Mouse (Mus musculus): Measurements from ENCODE around the gene Sbsn. TPM values are rescaled to one million over a fixed set of nuclear protein-coding genes. Genes with fewer than 3 reads are reported as not detected.

Sbsn gene
- polyA plus RNA-seq, 1 experiment from 2014 or later: 1.4 TPM

GRCm38 (mm10) chr7:30790141-30790540, 38.9 kb downstream of the Sbsn start:
- no peaks in the 10 kb centered on the region for H3K4me1 ChIP-seq (replicated peaks)
- no peak for ATAC-seq
- H3K27me3 ChIP-seq (replicated peaks): no peaks in the 10 kb centered on the region
- H3K4me3 ChIP-seq (replicated peaks): no peak overlapping the region
- H3K4me2 ChIP-seq (replicated peaks): no peak overlapping the region
- 73% methylated on average over 10 of the region's 10 CpGs for WGBS
- H3K9me3 ChIP-seq: no peaks in the 10 kb centered on the region
- no peak overlapping the region for H3K9ac ChIP-seq
- no peaks in the 10 kb centered on the region for H3K36me3 ChIP-seq
- no peak overlapping the region for H3K27ac ChIP-seq

GRCm38 (mm10) chr7:30791921-30792320, 40.6 kb downstream of the Sbsn start:
- peak; percentile 70; the same call in 1 of the 2 replicates for ATAC-seq
- Histone ChIP-seq H3K9me3 (no peaks in the 10 kb centered on the region), H3K27me3 (replicated peaks) (no peaks in the 10 kb centered on the region), H3K4me3 (replicated peaks) (no peak overlapping the region), H3K4me2 (replicated peaks) (no peak overlapping the region), H3K36me3 (no peaks in the 10 kb centered on the region), H3K27ac (no peak overlapping the region), H3K9ac (no peak overlapping the region), H3K4me1 (replicated peaks) (no peaks in the 10 kb centered on the region)
- WGBS: 20% methylated on average over 9 of the region's 9 CpGs

GRCm38 (mm10) chr7:30794921-30795320, 43.6 kb downstream of the Sbsn start:
- Histone ChIP-seq H3K27me3 (replicated peaks) (no peaks in the 10 kb centered on the region), H3K4me1 (replicated peaks) (no peaks in the 10 kb centered on the region), H3K9ac (no peak overlapping the region), H3K9me3 (no peaks in the 10 kb centered on the region), H3K36me3 (no peaks in the 10 kb centered on the region), H3K27ac (no peak overlapping the region), H3K4me3 (replicated peaks) (no peak overlapping the region), H3K4me2 (replicated peaks) (no peak overlapping the region)
- ATAC-seq: no peak

GRCm38 (mm10) chr7:30796790-30797189, 45.5 kb downstream of the Sbsn start:
- Histone ChIP-seq H3K36me3 (no peaks in the 10 kb centered on the region), H3K4me2 (replicated peaks) (no peak overlapping the region), H3K9ac (no peak overlapping the region), H3K27ac (no peak overlapping the region), H3K4me3 (replicated peaks) (no peak overlapping the region), H3K27me3 (replicated peaks) (no peaks in the 10 kb centered on the region), H3K9me3 (no peaks in the 10 kb centered on the region), H3K4me1 (replicated peaks) (no peaks in the 10 kb centered on the region)
- whole genome bisulfite sequencing: 74% methylated on average over 1 of the region's 1 CpGs
- no peak for ATAC-seq

- Histone ChIP-seq H3K4me3 (replicated peaks) (no peak overlapping the region), H3K27me3 (replicated peaks) (no peaks in the 10 kb centered on the region), H3K27ac (no peak overlapping the region), H3K9me3 (no peaks in the 10 kb centered on the region), H3K36me3 (no peaks in the 10 kb centered on the region), H3K9ac (no peak overlapping the region), H3K4me2 (replicated peaks) (no peak overlapping the region), H3K4me1 (replicated peaks) (no peaks in the 10 kb centered on the region)
- no peak for ATAC-seq
Observed at GRCm38 (mm10) chr7:30800653-30801052, 49.4 kb downstream of the Sbsn start.

GRCm38 (mm10) chr7:30803256-30803655, 52.0 kb downstream of the Sbsn start:
- no peak for ATAC-seq
- no peaks in the 10 kb centered on the region for H3K27me3 ChIP-seq (replicated peaks)
- no peaks in the 10 kb centered on the region for H3K9me3 ChIP-seq
- no peak overlapping the region for H3K4me2 ChIP-seq (replicated peaks)
- no peak overlapping the region for H3K27ac ChIP-seq
- H3K4me3 ChIP-seq (replicated peaks): no peak overlapping the region
- H3K4me1 ChIP-seq (replicated peaks): no peaks in the 10 kb centered on the region
- WGBS: 91% methylated on average over 3 of the region's 3 CpGs
- H3K36me3 ChIP-seq: no peaks in the 10 kb centered on the region
- no peak overlapping the region for H3K9ac ChIP-seq

- peak overlapping the region; percentile 52 for H3K27ac ChIP-seq
- 53% methylated on average over 9 of the region's 9 CpGs for WGBS
- ATAC-seq: peak; percentile 93
Observed at GRCm38 (mm10) chr7:30804026-30804715, 52.9 kb downstream of the Sbsn start.

More at GRCm38 (mm10) chr7:30804026-30804715, 52.9 kb downstream of the Sbsn start:
- H3K9me3 ChIP-seq: no peaks in the 10 kb centered on the region
- no peaks in the 10 kb centered on the region for H3K36me3 ChIP-seq
- H3K4me2 ChIP-seq (replicated peaks): no peak overlapping the region
- H3K4me1 ChIP-seq (replicated peaks): no peaks in the 10 kb centered on the region
- H3K4me3 ChIP-seq (replicated peaks): no peak overlapping the region
- H3K9ac ChIP-seq: no peak overlapping the region
- H3K27me3 ChIP-seq (replicated peaks): no peaks in the 10 kb centered on the region

Other genes with a start within 250 kb of the Sbsn start
- 7.4 and 7.8 TPM in 2 replicates for gene Arhgap33, start 216.4 kb upstream of the Sbsn start, polyA plus RNA-seq (2015; fragmentation: Nextera tagmentation; extraction: Ambion mirVana)
- 37.8 and 41.5 TPM in 2 replicates for gene Hspb6, start 199.3 kb upstream of the Sbsn start, polyA plus RNA-seq (2015; fragmentation: Nextera tagmentation; extraction: Ambion mirVana)
- 8.7 and 10.0 TPM in 2 replicates for gene Proser3, start 199.2 kb upstream of the Sbsn start, polyA plus RNA-seq (2015; fragmentation: Nextera tagmentation; extraction: Ambion mirVana)
- gene Lin37, start 191.6 kb upstream of the Sbsn start, polyA plus RNA-seq (2015; fragmentation: Nextera tagmentation; extraction: Ambion mirVana): 46.3 and 48.4 TPM in 2 replicates
- gene U2af1l4, start 188.2 kb upstream of the Sbsn start, polyA plus RNA-seq (2015; fragmentation: Nextera tagmentation; extraction: Ambion mirVana): 73.4 and 76.6 TPM in 2 replicates
- 9.0 and 10.3 TPM in 2 replicates for gene Gm49396, start 188.1 kb upstream of the Sbsn start, polyA plus RNA-seq (2015; fragmentation: Nextera tagmentation; extraction: Ambion mirVana)
- gene Psenen, start 187.8 kb upstream of the Sbsn start, polyA plus RNA-seq (2015; fragmentation: Nextera tagmentation; extraction: Ambion mirVana): 148 and 151 TPM in 2 replicates
- gene Igflr1, start 186.0 kb upstream of the Sbsn start, polyA plus RNA-seq (2015; fragmentation: Nextera tagmentation; extraction: Ambion mirVana): 2.2 and 2.9 TPM in 2 replicates
- gene Kmt2b, start 162.7 kb upstream of the Sbsn start, polyA plus RNA-seq (2015; fragmentation: Nextera tagmentation; extraction: Ambion mirVana): 6.5 and 7.2 TPM in 2 replicates
- gene Zbtb32, start 152.6 kb upstream of the Sbsn start, polyA plus RNA-seq (2015; fragmentation: Nextera tagmentation; extraction: Ambion mirVana): 0.87 and 1.6 TPM in 2 replicates
- gene Upk1a, start 138.6 kb upstream of the Sbsn start, polyA plus RNA-seq (2015; fragmentation: Nextera tagmentation; extraction: Ambion mirVana): 8.5 and 10.0 TPM in 2 replicates
- gene Cox6b1, start 125.3 kb upstream of the Sbsn start, polyA plus RNA-seq (2015; fragmentation: Nextera tagmentation; extraction: Ambion mirVana): 1,191 and 1,300 TPM in 2 replicates
- not detected in 2 replicates for gene Etv2, start 115.6 kb upstream of the Sbsn start, polyA plus RNA-seq (2015; fragmentation: Nextera tagmentation; extraction: Ambion mirVana)
- gene Rbm42, start 101.2 kb upstream of the Sbsn start, polyA plus RNA-seq (2015; fragmentation: Nextera tagmentation; extraction: Ambion mirVana): 102 and 107 TPM in 2 replicates
- gene Haus5, start 86.5 kb upstream of the Sbsn start, polyA plus RNA-seq (2015; fragmentation: Nextera tagmentation; extraction: Ambion mirVana): 38.7 and 40.5 TPM in 2 replicates
- not detected in 2 replicates for gene Pmis2, start 79.9 kb upstream of the Sbsn start, polyA plus RNA-seq (2015; fragmentation: Nextera tagmentation; extraction: Ambion mirVana)
- gene 2200002J24Rik, start 52.5 kb upstream of the Sbsn start, polyA plus RNA-seq (2015; fragmentation: Nextera tagmentation; extraction: Ambion mirVana): 3.2 and 4.7 TPM in 2 replicates
- 1.3 and 2.0 TPM in 2 replicates for gene Atp4a, start 39.3 kb upstream of the Sbsn start, polyA plus RNA-seq (2015; fragmentation: Nextera tagmentation; extraction: Ambion mirVana)
- 220 and 257 TPM in 2 replicates for gene Tmem147, start 21.9 kb upstream of the Sbsn start, polyA plus RNA-seq (2015; fragmentation: Nextera tagmentation; extraction: Ambion mirVana)
- 0.10 and 0.33 TPM in 2 replicates for gene Gapdhs, start 7.8 kb upstream of the Sbsn start, polyA plus RNA-seq (2015; fragmentation: Nextera tagmentation; extraction: Ambion mirVana)
- 4.6 and 5.3 TPM in 2 replicates for gene Dmkn, start 12.3 kb downstream of the Sbsn start, polyA plus RNA-seq (2015; fragmentation: Nextera tagmentation; extraction: Ambion mirVana)
- gene Krtdap, start 36.4 kb downstream of the Sbsn start, polyA plus RNA-seq (2015; fragmentation: Nextera tagmentation; extraction: Ambion mirVana): 1.9 and 2.8 TPM in 2 replicates
- 10.9 and 15.5 TPM in 2 replicates for gene Ffar2, start 72.3 kb downstream of the Sbsn start, polyA plus RNA-seq (2015; fragmentation: Nextera tagmentation; extraction: Ambion mirVana)
- 0.54 and 0.83 TPM in 2 replicates for gene Ffar3, start 104.7 kb downstream of the Sbsn start, polyA plus RNA-seq (2015; fragmentation: Nextera tagmentation; extraction: Ambion mirVana)
- gene Ffar1, start 110.1 kb downstream of the Sbsn start, polyA plus RNA-seq (2015; fragmentation: Nextera tagmentation; extraction: Ambion mirVana): 0.25 and 0.27 TPM in 2 replicates
- 0.38 and 0.59 TPM in 2 replicates for gene Cd22, start 128.9 kb downstream of the Sbsn start, polyA plus RNA-seq (2015; fragmentation: Nextera tagmentation; extraction: Ambion mirVana)
- 0.24 and 0.40 TPM in 2 replicates for gene Mag, start 163.4 kb downstream of the Sbsn start, polyA plus RNA-seq (2015; fragmentation: Nextera tagmentation; extraction: Ambion mirVana)
- not detected in 2 replicates for gene Hamp2, start 173.2 kb downstream of the Sbsn start, polyA plus RNA-seq (2015; fragmentation: Nextera tagmentation; extraction: Ambion mirVana)
- 0.41 TPM in 1 of 2 replicates, not detected in the other for gene Hamp, start 192.6 kb downstream of the Sbsn start, polyA plus RNA-seq (2015; fragmentation: Nextera tagmentation; extraction: Ambion mirVana)
- gene Usf2, start 205.3 kb downstream of the Sbsn start, polyA plus RNA-seq (2015; fragmentation: Nextera tagmentation; extraction: Ambion mirVana): 17.5 and 18.1 TPM in 2 replicates
- gene Lsr, start 222.0 kb downstream of the Sbsn start, polyA plus RNA-seq (2015; fragmentation: Nextera tagmentation; extraction: Ambion mirVana): 146 and 163 TPM in 2 replicates
- gene Fam187b, start 222.3 kb downstream of the Sbsn start, polyA plus RNA-seq (2015; fragmentation: Nextera tagmentation; extraction: Ambion mirVana): 10.1 and 11.4 TPM in 2 replicates